Mouse (Mus musculus) lung, embryonic 16.5 days (tissue): ENCODE data around the gene Necap2. TPM values are rescaled to one million over a fixed set of nuclear protein-coding genes. Genes with fewer than 3 reads are reported as not detected.

Experiments
- ATAC-seq: fragments of 200-750 bp; cut with Nextera tagmentation; 2 replicates; pipeline ENCODE4 v1.8.0; 2017; ENCODE audit warnings: low read depth, mild to moderate bottlenecking, moderate library complexity
- H3K27ac ChIP-seq: fragments of 300-500 bp; sonication (generic); 2 replicates; pipeline ENCODE4 v1.5.1; 2014; ENCODE audit warnings: mild to moderate bottlenecking, control low read depth, low read length
- H3K27me3 ChIP-seq: fragments of 300-500 bp; sonication (generic); 2 replicates; pipeline ENCODE4 v1.6.1; 2014; ENCODE audit warnings: low read depth, low read length, mixed read lengths; ENCODE audit not compliant: control insufficient read depth, insufficient read depth
- H3K36me3 ChIP-seq: fragments of 300-500 bp; sonication (generic); 2 replicates; pipeline ENCODE4 v1.6.1; 2014; ENCODE audit warnings: low read length; ENCODE audit not compliant: control insufficient read depth, insufficient read depth
- H3K4me1 ChIP-seq: fragments of 300-500 bp; sonication (generic); replicated peaks from 2 replicates; pipeline ENCODE4 v1.6.1; 2014; ENCODE audit warnings: low read length, mixed read lengths; ENCODE audit not compliant: control insufficient read depth, insufficient read depth
- H3K4me2 ChIP-seq: fragments of 300-500 bp; sonication (generic); 2 replicates; pipeline ENCODE4 v1.6.1; 2014; ENCODE audit warnings: low read depth, low read length, control low read depth
- H3K4me3 ChIP-seq: fragments of 300-500 bp; sonication (generic); 2 replicates; pipeline ENCODE4 v1.5.1; 2014; ENCODE audit warnings: mild to moderate bottlenecking, low read length, control low read depth
- H3K9ac ChIP-seq: fragments of 300-500 bp; sonication (generic); 2 replicates; pipeline ENCODE4 v1.6.1; 2014; ENCODE audit warnings: low read length, control low read depth
- H3K9me3 ChIP-seq: fragments of 300-500 bp; sonication (generic); 2 replicates; pipeline ENCODE4 v1.6.1; 2016; ENCODE audit warnings: low read length; ENCODE audit not compliant: control insufficient read depth
- WGBS: fragments of 180-500 bp; shearing (Covaris S2); extraction: QIAGEN DNeasy Blood & Tissue Kit; methylation state at CpG from one replicate; pipeline ENCODE4 v1.1.7; 2014; 5-methylcytosine and 5-hydroxymethylcytosine counted together
- polyA plus RNA-seq: library from polyadenylated mRNA; unstranded; fragments of >200 nt; fragmentation: Nextera tagmentation; extraction: Ambion mirVana; gene quantifications from 2 replicates; pipeline ENCODE4 v1.2.1, GENCODE M21; 2015

Gene Necap2
- polyA plus RNA-seq, 1 experiment from 2014 or later: 116 TPM

- no peak overlapping the region for H3K27ac ChIP-seq
- H3K4me3 ChIP-seq: no peak overlapping the region
- no peaks in the 10 kb centered on the region for H3K36me3 ChIP-seq
- no peaks in the 10 kb centered on the region for H3K9me3 ChIP-seq
- WGBS: 65% methylated on average over 10 of the region's 10 CpGs
- H3K9ac ChIP-seq: no peak overlapping the region
- H3K27me3 ChIP-seq: no peaks in the 10 kb centered on the region
- H3K4me1 ChIP-seq: no peaks in the 10 kb centered on the region; the same call in 1 of the 2 replicates
- no peak for ATAC-seq
- no peak overlapping the region for H3K4me2 ChIP-seq
These were observed 8.7 kb upstream of the Necap2 start for GRCm38 (mm10) chr4:141086862-141087261.

GRCm38 (mm10) chr4:141078510-141079137, 467 bp upstream of the Necap2 start:
- Histone ChIP-seq H3K27me3 (no peaks in the 10 kb centered on the region), H3K27ac (no peak overlapping the region), H3K4me3 (no peak overlapping the region), H3K36me3 (no peaks in the 10 kb centered on the region), H3K9me3 (no peaks in the 10 kb centered on the region), H3K4me2 (no peak overlapping the region), H3K4me1 (peaks cover 19% of the 10 kb centered on the region), H3K9ac (no peak overlapping the region)
- ATAC-seq: no peak
- WGBS: 70% methylated on average over 18 of the region's 18 CpGs

GRCm38 (mm10) chr4:141076761-141077506, 1.2 kb downstream of the Necap2 start:
- WGBS: 70% methylated on average over 17 of the region's 17 CpGs
- H3K27ac ChIP-seq: peak overlapping the region; percentile 52; the same call in 1 of the 2 replicates
- no peak for ATAC-seq
- no peaks in the 10 kb centered on the region for H3K27me3 ChIP-seq
- H3K36me3 ChIP-seq: peaks cover 4% of the 10 kb centered on the region
- H3K4me2 ChIP-seq: peak overlapping the region; percentile 95
- peak overlapping the region; percentile 99 for H3K4me3 ChIP-seq
- peaks cover 21% of the 10 kb centered on the region for H3K4me1 ChIP-seq
- H3K9ac ChIP-seq: peak overlapping the region; percentile 95
- H3K9me3 ChIP-seq: no peaks in the 10 kb centered on the region

- 82% methylated on average over 4 of the region's 4 CpGs for WGBS
- Histone ChIP-seq H3K27me3 (no peaks in the 10 kb centered on the region), H3K9me3 (no peaks in the 10 kb centered on the region), H3K4me3 (no peak overlapping the region), H3K4me1 (peaks cover 21% of the 10 kb centered on the region), H3K27ac (no peak overlapping the region), H3K4me2 (no peak overlapping the region), H3K36me3 (peaks cover 17% of the 10 kb centered on the region), H3K9ac (peak overlapping the region; percentile 16; the same call in 1 of the 2 replicates)
- no peak for ATAC-seq
These were observed 4.0 kb downstream of the Necap2 start for GRCm38 (mm10) chr4:141074109-141074508.

GRCm38 (mm10) chr4:141073661-141074060, 4.5 kb downstream of the Necap2 start:
- peak overlapping the region; percentile 16; the same call in 1 of the 2 replicates for H3K9ac ChIP-seq
- no peak overlapping the region for H3K4me3 ChIP-seq
- WGBS: 56% methylated on average over 9 of the region's 9 CpGs
- no peak overlapping the region for H3K4me2 ChIP-seq
- peaks cover 21% of the 10 kb centered on the region for H3K4me1 ChIP-seq
- H3K27me3 ChIP-seq: no peaks in the 10 kb centered on the region
- H3K36me3 ChIP-seq: peaks cover 19% of the 10 kb centered on the region
- no peaks in the 10 kb centered on the region for H3K9me3 ChIP-seq
- ATAC-seq: no peak
- no peak overlapping the region for H3K27ac ChIP-seq

GRCm38 (mm10) chr4:141072502-141072901, 5.7 kb downstream of the Necap2 start:
- WGBS: 86% methylated on average over 11 of the region's 11 CpGs
- peaks cover 29% of the 10 kb centered on the region for H3K4me1 ChIP-seq

GRCm38 (mm10) chr4:141069731-141070130, 8.4 kb downstream of the Necap2 start:
- no peak overlapping the region for H3K9ac ChIP-seq
- H3K36me3 ChIP-seq: peaks cover 35% of the 10 kb centered on the region
- WGBS: 53% methylated on average over 4 of the region's 4 CpGs

More at GRCm38 (mm10) chr4:141072502-141072901, 5.7 kb downstream of the Necap2 start:
- H3K4me3 ChIP-seq: no peak overlapping the region
- no peak overlapping the region for H3K27ac ChIP-seq
- H3K27me3 ChIP-seq: no peaks in the 10 kb centered on the region
- no peak overlapping the region for H3K4me2 ChIP-seq
- no peaks in the 10 kb centered on the region for H3K9me3 ChIP-seq
- H3K36me3 ChIP-seq: peaks cover 26% of the 10 kb centered on the region
- H3K9ac ChIP-seq: no peak overlapping the region
- ATAC-seq: no peak

GRCm38 (mm10) chr4:141068655-141069054, 9.5 kb downstream of the Necap2 start:
- no peak for ATAC-seq
- Histone ChIP-seq H3K9ac (no peak overlapping the region), H3K4me1 (peaks cover 32% of the 10 kb centered on the region), H3K4me2 (no peak overlapping the region), H3K9me3 (no peaks in the 10 kb centered on the region), H3K36me3 (peaks cover 35% of the 10 kb centered on the region), H3K4me3 (no peak overlapping the region), H3K27ac (no peak overlapping the region; the same call in 1 of the 2 replicates), H3K27me3 (no peaks in the 10 kb centered on the region)
- WGBS: 86% methylated on average over 8 of the region's 8 CpGs

More at GRCm38 (mm10) chr4:141069731-141070130, 8.4 kb downstream of the Necap2 start:
- H3K4me2 ChIP-seq: no peak overlapping the region
- H3K27me3 ChIP-seq: no peaks in the 10 kb centered on the region
- no peak for ATAC-seq
- no peak overlapping the region for H3K27ac ChIP-seq
- H3K4me1 ChIP-seq: peaks cover 38% of the 10 kb centered on the region
- H3K4me3 ChIP-seq: no peak overlapping the region
- no peaks in the 10 kb centered on the region for H3K9me3 ChIP-seq

- peaks cover 30% of the 10 kb centered on the region for H3K4me1 ChIP-seq
- H3K27ac ChIP-seq: peak overlapping the region; percentile 85
- no peak overlapping the region; the same call in 1 of the 2 replicates for H3K9ac ChIP-seq
- peaks cover 35% of the 10 kb centered on the region for H3K36me3 ChIP-seq
- no peaks in the 10 kb centered on the region for H3K9me3 ChIP-seq
- H3K4me2 ChIP-seq: no peak overlapping the region
- 51% methylated on average over 9 of the region's 9 CpGs for WGBS
- no peak overlapping the region for H3K4me3 ChIP-seq
- no peak for ATAC-seq
- H3K27me3 ChIP-seq: no peaks in the 10 kb centered on the region
These were observed 10.6 kb downstream of the Necap2 start for GRCm38 (mm10) chr4:141067516-141068046.
